Mouse (Mus musculus): ENCODE measurements around the gene Zp1. TPM values are rescaled to one million over a fixed set of nuclear protein-coding genes. Genes with fewer than 3 reads are reported as not detected.

The Zp1 gene
- polyA plus RNA-seq, 1 experiment = 0.06 TPM

DNA sequence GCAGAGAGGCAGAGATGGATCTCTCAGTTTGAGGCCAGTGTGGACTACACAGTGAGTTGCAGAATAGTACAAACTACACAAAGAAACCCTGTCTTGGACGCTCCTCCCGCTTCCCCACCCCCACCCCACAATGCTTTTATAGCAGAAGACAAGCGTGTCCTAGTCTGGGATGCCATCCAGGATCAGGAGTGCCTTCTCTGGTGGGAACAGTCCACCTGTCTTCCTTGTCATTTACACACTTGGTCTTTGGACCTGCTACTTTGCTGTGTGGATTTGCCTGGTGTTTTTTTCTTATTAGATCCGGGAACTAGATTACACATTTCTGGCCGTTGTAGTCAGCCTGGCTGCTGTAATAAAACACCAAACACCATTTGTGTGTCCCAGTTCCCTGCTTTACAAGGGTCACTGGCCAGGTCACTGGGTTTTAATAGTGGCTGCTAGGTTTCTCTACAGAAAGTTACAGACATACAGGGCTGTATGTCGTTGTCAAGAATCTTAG, 5.7 kb upstream of the Zp1 start:
- DNase-seq (ENCODE audit: extremely low spot score in 1 of 2, low spot score in 1 of 2) = no peak

DNA sequence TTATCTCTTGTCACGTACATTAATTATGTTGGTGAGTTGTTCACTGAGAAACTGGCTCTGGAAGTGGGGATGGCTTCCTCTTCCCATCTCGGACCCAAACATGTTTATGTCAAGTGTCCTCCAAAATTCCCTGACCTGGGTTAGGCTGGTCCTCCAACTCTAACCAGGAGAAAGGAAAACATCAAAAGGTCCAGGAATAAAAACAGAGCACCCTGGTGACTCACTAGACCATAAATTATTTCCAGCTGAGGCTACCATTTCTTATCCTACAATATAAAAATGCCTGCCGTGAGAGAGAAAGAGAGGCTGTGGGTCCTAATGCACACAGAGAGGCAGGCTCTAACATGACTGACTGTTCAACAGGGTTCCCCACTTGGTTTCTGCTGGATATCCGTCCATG, 3.8 kb upstream of the Zp1 start:
- no peak for DNase-seq (ENCODE audit: extremely low spot score in 1 of 2, low spot score in 1 of 2)

DNA sequence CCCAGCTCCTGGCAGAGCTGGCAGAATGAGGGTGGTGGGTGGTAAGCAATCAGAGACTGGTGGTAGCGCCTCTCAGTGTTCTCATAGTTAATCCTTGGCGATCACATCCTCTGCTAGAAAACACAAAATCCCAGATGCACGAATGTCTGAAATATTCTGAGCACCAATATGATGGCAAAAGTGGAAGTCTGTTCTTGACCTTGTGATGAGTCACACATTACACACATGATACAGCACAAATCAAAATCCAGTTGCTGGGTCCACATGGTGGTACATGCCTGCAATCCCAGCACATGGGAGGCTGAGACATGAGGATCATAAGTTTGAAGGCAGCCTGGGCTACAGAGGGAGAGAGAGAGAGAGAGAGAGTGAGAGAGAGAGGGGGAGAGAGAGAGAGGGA, 626 bp upstream of the Zp1 start:
- no peak for DNase-seq (ENCODE audit: extremely low spot score in 1 of 2, low spot score in 1 of 2)

DNA sequence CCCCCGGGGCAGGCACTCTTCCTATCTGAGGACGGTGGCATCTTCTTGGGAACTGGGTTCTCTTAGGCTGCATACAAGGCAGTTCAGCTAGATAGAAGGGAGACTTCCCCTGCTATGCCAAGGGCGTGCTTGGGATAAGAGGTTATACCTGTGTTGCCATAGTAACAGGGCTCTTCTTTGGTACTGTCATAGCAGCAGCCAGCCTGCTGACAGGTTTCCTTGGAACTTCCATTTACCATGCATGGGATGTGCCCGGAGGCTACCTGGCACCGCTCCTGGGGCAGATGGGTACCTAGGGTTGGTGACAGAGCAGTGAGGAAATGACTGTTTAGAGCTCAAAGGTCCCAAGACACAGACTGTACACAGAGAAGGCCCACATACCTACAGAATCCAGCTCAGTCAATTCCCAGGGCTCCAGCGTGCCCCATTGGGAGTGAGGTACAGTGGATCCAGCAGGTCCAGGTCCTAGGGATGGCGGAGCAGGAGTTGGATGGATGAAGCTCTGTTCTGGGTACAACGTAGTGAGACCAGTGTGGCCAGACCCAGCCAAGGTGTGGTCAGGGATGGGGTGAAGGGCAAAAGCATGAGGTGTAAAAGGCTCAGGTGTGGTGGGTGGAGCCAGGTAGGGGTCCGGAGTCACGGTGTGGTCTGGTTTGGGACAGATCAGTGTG, 2.0 kb downstream of the Zp1 start:
- DNase-seq (ENCODE audit: extremely low spot score in 1 of 2, low spot score in 1 of 2) = no peak

DNA sequence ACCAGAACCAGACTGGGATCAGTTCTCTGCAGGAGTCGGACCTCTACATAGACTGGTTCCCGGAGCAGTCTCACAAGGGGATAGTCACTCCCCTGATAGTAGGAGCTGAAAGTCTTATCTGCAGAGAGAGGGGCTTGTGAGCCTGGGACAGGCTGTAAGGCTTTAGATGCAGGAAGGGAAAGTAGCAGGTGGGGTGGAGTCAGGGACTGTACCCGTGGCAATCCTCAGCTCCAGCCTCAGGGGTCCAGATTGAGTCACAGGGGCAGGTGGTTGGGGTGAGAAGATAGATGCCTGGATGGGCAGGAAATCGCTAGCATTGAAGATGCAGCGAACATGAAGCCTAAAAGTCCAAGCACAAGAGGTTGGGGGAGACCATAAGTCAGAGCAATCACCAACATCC, 3.9 kb downstream of the Zp1 start:
- DNase-seq (ENCODE audit: extremely low spot score in 1 of 2, low spot score in 1 of 2) = no peak

DNA sequence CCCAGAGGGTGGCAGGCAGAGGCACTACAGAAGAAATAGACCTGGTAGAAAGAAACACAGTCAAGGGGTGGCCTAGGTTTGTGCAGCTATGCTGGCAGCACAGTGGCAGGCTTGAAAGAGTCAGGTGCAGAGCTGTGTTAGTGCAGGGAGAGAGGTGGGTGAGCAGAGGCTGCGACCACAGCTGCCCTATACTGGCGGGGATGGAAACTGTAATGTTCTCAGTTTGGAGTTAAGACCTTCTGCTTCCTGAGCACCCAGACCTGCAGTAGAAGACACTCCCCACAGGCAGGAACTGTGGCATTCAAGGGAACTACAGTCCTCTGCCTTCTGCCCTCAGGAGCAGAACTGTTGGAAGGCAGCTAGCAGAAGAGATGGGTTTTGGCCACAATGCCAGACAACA, 5.6 kb downstream of the Zp1 start:
- no peak for DNase-seq (ENCODE audit: extremely low spot score in 1 of 2, low spot score in 1 of 2)

DNA sequence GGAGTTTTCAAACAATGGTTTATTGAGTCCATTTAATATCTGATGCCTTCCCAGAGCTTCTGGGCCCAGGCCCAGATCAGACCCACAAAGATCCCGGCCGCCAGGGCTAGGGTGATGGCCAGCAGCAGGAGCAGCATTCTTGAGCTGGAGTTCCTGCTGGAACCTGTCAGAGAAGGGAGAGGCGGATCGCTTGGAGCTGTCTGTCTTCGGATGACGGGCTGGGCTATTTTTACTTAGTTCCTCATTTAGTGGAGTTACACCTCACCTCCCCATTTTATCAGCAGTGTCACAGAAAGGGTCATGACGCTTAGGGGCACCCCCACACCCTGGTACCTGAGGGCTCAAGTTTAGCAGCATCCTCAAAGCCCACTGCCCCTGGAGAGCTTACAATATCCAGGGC, 6.1 kb downstream of the Zp1 start:
- no peak for DNase-seq (ENCODE audit: extremely low spot score in 1 of 2, low spot score in 1 of 2)

DNA sequence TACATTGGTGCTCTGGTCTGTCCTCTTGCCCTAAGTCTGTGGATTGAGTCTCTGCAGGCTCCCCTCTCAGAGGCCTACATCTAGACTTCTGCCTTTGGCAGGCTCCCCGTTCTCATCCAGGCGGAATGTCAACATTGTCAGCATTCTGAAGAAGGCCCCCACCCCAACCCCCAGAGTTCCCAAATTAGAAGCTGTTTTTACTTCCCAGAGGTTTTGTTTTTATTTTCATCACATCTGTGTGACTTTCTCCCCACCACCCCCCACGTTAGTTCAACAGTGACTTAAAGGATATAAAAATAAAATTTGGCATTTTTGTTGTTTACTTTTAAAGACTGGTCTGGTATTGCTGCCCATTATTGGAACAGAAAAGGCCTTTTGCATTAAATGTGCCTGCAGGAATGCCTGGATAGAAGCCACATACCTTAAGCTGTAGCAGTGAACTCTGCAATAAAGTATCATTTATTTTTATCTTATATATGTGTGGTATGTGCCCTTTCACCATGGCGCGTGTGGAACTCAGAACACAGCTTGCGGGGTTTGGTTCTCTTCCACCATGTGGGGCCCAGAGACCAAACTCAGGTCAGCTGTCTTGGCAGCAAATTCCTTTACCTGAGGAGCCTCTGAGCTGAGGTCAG, 11.2 kb downstream of the Zp1 start:
- no peak for DNase-seq (ENCODE audit: extremely low spot score in 1 of 2, low spot score in 1 of 2)

DNA sequence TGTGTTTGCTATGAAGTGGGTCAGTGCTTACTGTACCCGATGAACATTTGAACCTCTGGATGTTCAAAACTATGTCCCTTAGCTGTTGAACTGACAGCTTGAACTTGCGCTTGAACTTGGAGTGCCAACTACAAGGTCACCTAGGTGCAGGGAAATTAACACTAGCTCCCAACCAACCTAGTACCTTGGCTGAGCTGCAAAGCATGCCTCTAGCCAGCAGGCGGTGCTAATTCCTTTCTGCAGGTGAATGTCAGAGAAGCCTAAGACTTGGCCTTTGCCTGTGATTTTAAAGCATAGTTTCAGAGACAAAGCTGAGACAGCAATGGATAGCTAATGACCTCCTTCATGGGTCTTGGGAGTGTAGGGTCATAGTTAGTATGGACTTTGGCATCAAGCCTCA, 12.5 kb downstream of the Zp1 start:
- DNase-seq (ENCODE audit: extremely low spot score in 1 of 2, low spot score in 1 of 2) = peak in 1 of 2 experiments; percentile 77

DNA sequence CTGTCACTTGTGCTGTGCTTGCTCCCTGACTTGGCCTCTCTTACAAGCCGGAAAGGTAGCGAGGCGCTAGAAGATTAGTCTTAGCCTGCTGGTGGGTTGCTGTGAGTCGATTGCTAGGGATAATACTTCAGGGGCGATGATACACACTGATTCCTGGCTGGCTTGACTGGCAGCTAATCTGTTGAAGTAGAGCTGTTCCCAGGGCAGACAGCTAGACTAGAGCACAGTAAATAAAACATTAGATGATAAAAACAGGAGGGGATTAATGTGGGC, 14.8 kb downstream of the Zp1 start:
- DNase-seq (ENCODE audit: extremely low spot score in 1 of 2, low spot score in 1 of 2) = no peak

DNA sequence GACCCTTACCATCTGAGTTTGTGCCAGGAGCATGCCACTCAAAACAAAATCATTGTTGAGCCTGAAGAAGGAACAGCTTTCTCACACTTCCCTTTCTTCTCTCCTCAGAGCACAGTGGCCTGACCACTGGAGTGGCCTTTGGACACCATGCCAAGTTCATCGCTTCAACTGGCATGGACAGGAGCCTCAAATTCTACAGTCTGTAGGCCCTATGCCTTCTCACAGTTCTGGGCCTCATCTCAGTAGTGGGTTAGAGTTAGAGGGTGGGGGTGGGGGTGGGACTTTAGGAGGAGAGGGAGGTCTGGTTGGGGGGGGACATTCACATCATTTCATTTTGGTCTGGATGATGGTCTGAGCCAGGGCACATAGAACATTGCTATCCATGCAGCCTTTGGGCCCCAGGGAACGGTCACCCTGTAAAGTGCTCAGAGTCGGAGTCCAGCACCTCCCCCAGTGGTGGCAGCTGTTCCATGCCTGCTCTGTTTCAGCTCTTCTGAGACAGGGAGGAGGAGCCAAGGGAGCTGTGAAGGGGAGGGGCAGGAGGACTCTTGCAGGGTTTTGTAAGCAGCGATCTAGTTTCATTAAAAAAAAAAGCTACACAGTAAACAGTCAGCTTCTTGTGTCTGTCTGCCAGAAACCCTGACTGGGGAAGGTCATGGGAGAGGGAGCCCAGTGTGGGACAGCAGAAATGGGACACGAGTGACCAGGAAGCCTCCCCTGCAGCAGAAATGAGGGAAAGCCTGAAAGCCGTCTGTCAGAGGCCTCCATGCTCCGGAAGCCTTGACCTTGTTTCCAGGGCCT, 15.3 kb downstream of the Zp1 start:
- peak; percentile 57 to 66 for DNase-seq (ENCODE audit: extremely low spot score in 1 of 2, low spot score in 1 of 2)

DNA sequence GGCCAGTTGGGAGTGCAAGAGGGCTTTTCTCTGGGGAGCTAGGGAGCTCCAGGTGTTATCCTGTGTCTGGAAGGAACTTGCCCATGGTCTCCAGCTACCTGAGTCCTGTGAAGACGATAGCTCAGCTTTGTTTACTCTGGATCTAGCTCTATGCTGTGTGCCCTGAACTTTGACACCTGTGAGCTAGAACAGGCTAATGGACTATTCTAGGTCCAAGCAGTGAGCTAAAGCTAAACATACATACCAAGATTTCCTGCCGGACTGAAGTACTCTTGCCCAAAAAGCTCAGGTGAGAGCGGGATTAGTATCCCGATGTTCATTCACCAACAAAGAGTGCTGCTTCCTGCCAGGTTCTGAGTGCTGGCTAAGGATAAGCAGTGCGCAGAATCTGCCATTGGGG, 15.9 kb downstream of the Zp1 start:
- DNase-seq (ENCODE audit: extremely low spot score in 1 of 2, low spot score in 1 of 2) = no peak

DNA sequence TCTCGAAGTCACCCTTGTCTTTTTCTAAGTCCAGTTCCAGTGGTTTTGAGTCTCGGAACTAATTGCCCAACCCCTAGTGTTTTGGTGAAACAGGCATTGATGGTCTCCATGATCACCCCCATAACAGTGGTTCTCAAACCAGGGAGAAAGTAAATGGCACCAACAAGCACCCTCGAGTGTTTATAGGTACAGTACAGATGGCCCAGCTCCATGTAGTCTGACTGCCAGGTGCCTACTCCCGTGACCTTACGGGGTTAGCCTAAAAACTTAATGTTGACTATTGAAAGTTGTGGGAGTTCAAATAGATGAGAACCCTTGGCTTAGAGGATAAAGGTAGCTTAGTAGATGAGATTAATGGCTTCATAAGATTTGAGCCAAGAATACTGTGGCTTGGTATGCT, 19.4 kb downstream of the Zp1 start:
- DNase-seq (ENCODE audit: extremely low spot score in 1 of 2, low spot score in 1 of 2) = no peak

DNA sequence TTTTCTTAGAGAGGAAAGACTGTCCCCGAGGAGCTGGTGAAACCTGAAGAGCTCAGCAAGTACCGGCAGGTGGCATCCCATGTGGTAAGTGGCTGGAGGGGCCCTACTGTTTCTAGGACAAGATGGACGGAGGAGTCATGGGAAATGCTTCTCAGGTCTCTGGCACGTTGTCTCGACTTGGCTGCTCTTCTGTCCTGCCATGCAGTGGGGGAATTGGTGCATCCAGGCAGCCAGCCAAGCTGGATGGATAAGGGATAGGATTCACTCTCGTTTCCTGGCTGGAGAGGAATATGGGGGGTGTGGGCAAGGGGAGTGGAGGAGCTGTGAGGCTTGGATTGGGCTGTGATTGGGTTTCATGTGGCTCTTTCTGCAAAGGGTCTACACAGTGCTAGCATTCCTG, 20.1 kb downstream of the Zp1 start:
- no peak for DNase-seq (ENCODE audit: extremely low spot score in 1 of 2, low spot score in 1 of 2)

DNA sequence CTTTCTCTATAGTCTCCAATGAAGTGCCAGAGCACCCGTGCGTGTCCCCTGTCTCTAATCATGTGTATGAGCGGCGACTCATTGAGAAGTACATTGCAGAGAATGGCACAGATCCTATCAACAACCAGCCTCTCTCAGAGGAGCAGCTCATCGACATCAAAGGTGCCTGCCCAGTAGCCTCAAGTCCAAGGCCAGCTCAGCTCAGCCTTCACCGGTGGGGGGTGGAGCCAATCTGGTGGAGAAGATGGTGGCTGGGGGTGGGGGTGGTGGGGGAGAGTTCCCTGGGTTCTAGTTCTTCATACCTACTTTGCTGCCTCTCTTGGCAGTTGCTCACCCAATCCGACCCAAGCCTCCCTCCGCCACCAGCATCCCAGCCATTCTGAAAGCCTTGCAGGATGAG, 22.9 kb downstream of the Zp1 start:
- DNase-seq (ENCODE audit: extremely low spot score in 1 of 2, low spot score in 1 of 2) = no peak

DNA sequence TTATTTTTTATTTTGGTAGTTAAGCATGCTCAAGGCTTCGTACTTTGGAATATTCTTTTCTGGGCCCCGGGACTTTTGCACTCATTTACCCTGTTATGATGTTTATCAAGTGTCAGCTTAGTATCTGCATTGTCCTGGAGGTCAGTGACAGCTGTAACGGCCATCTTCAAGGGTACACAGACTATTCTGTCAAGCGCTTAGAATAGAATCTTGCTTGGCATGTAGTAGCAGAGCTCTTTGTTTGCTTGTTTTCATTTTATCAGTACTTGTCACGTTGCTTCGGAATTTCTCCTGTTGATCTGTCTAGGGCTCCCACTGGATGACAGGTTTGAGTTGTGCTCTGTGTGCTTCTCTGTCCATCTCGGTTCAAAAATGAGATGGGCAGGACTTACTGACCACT, 23.6 kb downstream of the Zp1 start:
- no peak for DNase-seq (ENCODE audit: extremely low spot score in 1 of 2, low spot score in 1 of 2)

DNA sequence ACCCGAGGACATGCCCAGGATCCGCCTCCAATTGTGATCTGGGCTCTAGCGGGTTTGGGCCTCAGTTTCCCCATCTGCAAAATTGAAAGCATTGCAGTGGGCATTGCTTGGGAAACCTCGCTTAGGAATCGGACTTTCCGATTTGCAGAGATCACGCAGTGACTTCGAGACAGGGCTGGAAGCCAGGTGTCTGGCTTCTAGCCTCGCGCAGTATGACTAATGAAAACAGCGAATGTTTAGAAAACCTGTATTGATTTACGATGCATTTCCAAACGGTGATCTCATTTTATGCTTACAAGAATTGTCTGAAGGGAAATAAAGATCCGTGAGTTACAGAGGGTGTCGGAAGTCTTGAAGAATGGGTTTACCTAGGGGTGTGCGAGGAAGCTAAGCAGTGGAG, 24.7 kb downstream of the Zp1 start:
- DNase-seq (ENCODE audit: extremely low spot score in 1 of 2, low spot score in 1 of 2) = peak in 1 of 2 experiments; percentile 26

DNA sequence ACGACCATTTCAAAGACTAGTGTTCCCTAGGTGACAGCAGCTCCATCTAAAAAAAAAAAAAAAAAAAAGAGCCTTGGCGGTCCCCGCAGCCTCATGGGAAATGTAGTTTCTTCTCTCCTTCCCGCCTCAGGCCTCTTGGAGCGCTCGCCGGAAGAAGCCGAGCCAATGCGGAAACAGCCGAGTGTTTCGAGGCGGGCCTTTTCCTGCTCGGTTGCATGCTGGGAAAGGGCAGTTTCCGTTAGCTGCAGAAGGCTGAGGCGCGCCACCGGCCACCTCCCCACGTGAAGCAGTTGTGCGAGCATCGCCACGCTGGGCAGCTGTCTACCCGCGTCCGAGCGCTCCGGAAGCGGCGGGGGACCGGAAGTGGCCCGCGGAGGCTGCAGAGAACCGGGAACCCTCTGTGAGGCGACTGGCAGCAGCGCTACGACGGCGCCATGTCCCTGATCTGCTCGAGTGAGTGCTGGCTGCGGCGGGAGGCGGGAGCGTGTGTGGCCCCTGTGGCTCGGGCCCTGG, 25.4 kb downstream of the Zp1 start, which contains the start of gene Prpf19:
TSS of gene Prpf19 (plus strand) at position 216 of the 513 bp plus-strand sequence.
- peak; percentile 96 to 99 for DNase-seq (ENCODE audit: extremely low spot score in 1 of 2, low spot score in 1 of 2)

DNA sequence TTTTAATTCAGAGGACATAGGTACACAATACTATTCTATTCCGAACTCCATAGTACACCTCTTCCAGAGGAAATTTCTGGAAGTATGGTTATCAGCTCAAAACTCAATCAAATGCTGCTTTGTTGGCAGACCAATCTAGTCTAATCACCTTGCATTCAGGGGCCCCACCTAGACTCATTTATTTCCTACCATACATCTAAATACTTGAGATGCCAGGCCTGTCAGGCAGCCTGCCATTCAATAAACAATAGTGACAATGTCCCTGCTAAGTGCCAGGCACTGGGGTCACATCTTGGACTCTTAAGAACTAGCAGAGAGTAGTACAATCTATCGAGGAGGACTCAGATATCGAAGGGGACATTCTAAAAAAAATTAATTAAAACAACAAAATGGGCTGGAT, 28.2 kb downstream of the Zp1 start:
- no peak for DNase-seq (ENCODE audit: extremely low spot score in 1 of 2, low spot score in 1 of 2)

DNA sequence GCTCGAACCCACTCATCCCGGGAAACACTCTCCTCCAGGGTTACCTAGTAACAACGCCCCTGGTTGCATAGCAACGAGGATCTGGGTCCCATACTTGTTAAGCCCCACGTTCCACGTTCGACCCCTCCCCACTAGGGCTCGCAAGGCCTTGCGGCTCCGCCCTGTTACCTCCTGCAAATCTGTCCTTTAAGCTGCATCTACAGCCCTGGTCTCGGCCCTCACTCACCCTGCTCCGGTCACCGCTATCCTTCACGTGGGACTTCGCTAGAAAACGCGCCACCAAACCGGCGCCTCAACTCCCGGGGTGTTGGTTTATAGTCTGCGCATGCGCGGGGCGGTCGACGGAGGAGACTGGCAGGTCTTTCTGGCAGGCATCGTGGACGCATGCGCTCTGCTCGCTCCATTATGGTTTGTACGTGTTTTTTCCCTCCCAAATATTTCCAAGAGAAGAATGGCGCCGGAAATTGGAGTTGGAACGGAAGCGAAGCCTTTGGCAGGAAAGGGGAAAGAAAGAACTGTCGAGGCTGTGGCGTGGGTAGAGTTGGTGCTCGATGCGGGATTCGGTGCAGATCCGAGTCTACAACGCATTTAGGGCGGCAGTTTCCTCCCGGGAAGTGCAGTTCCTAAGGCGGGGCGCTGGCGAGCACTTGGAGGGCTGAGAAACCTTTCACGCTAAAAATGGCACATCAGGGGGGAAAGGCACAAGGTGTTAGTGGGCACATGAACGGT, 38.8 kb downstream of the Zp1 start, which contains the start of gene Tmem109:
TSS of gene Tmem109 (minus strand) at position 576 of the 729 bp plus-strand sequence.
- DNase-seq (ENCODE audit: extremely low spot score in 1 of 2, low spot score in 1 of 2) = peak; percentile 87 to 93

DNA sequence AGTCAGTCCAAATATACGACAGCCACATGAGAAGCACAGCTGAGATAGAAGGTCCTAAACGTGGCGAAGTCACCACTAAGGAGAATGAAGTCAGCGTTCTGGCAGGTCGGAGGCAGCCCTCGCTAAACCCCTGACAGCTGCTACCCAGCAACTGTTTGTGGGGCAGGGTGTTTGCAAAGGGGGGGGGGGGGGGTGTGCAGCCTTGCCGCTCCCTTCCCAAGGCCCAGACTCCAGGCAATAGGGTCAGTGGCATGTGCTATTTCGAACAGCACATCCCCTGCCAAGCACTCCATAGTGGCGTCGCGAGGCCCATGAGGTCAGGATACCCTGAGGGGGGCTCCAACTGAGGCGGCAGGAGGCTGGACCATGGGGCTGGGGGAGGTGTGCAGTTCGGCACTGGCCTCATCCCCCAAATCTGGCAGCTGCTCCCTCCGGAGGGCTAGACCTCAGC, 39.4 kb downstream of the Zp1 start:
- DNase-seq (ENCODE audit: extremely low spot score in 1 of 2, low spot score in 1 of 2) = no peak
